Mouse (Mus musculus) CH12.LX (cell line): Measurements from ENCODE around the gene Eif4ebp2.

Experiments
- CTCF ChIP-seq, 2 experiments: IDR thresholded peaks in 1 of 2; conservative IDR thresholded peaks in 1 of 2; 2 replicates each; pipeline ENCODE4 v1.5.1; 2011 to 2012; ENCODE audit warnings: low read depth in 2 of 2, low read length in 2 of 2, improper control_type of control experiment in 1 of 2, inconsistent platforms in 1 of 2, mild to moderate bottlenecking in 1 of 2, moderate library complexity in 1 of 2
- JUND ChIP-seq: conservative IDR thresholded peaks from 2 replicates; pipeline ENCODE4 v1.6.1; 2011; ENCODE audit warnings: low read depth, low read length, improper control_type of control experiment
- MAX ChIP-seq: IDR thresholded peaks from 2 replicates; pipeline ENCODE4 v1.6.1; 2011; ENCODE audit warnings: low read length, improper control_type of control experiment
- PAX5 ChIP-seq: IDR thresholded peaks from 2 replicates; pipeline ENCODE4 v1.6.1; 2012; ENCODE audit warnings: low read length, inconsistent platforms, mixed read lengths
- POLR2A ChIP-seq: IDR thresholded peaks from 2 replicates; pipeline ENCODE4 v1.6.1; 2011; ENCODE audit warnings: low read depth, mild to moderate bottlenecking, improper control_type of control experiment, low read length
- SIN3A ChIP-seq: IDR thresholded peaks from 2 replicates; pipeline ENCODE4 v1.6.1; 2012; ENCODE audit warnings: low read length, improper control_type of control experiment, inconsistent platforms
- SMC3 ChIP-seq: IDR thresholded peaks from 2 replicates; pipeline ENCODE4 v1.6.1; 2011; ENCODE audit warnings: low read depth, low read length, improper control_type of control experiment
- UBTF ChIP-seq: IDR thresholded peaks from 2 replicates; pipeline ENCODE4 v1.6.1; 2012; ENCODE audit warnings: low read depth, mild to moderate bottlenecking, inconsistent platforms, low read length, improper control_type of control experiment, moderate library complexity
- ZC3H11A ChIP-seq: IDR thresholded peaks from 2 replicates; pipeline ENCODE4 v1.6.1; 2012; ENCODE audit warnings: low read depth, mild to moderate bottlenecking, inconsistent platforms, low read length, improper control_type of control experiment

- no peak for TF ChIP-seq UBTF
- no peak for TF ChIP-seq MAX
- TF ChIP-seq POLR2A: no peak
- no peak for TF ChIP-seq ZC3H11A
- TF ChIP-seq SMC3: no peak
- TF ChIP-seq CTCF (conservative IDR thresholded peaks at IDR 0.05 in 1 of 2, IDR thresholded peaks at IDR 0.05 in 1 of 2; ENCODE audit: low read depth in 2 of 2, low read length in 2 of 2): no peak
- TF ChIP-seq JUND: no peak
- no peak for TF ChIP-seq PAX5
- no peak for TF ChIP-seq SIN3A
These were observed 73.8 kb downstream of the Eif4ebp2 start for GRCm38 (mm10) chr10:61378698-61379097.
